Mouse (Mus musculus) hindbrain, embryonic 14.5 days (tissue): ENCODE measurements at regions not wholly inside any gene's neighbourhood (a gene's known extent, or its start where the extent isn't known, plus 50 kb on each side); places are given as distances from the start of the nearest gene placed in this dataset.

Source experiments
- ATAC-seq: fragments of 200-750 bp; cut with Nextera tagmentation; 2 replicates; pipeline ENCODE4 v1.8.0; 2017; ENCODE audit warnings: moderate number of reproducible peaks, mild to moderate bottlenecking, moderate TSS enrichment, moderate library complexity; ENCODE audit not compliant: low FRiP score
- DNase-seq: peaks from one replicate; pipeline ENCODE4 v3.0.0-alpha.2; 2015; ENCODE audit warnings: low spot score
- H3K27ac ChIP-seq: fragments of 300-500 bp; sonication (generic); 2 replicates; pipeline ENCODE4 v1.5.1; 2014; ENCODE audit warnings: mild to moderate bottlenecking, moderate library complexity
- H3K27me3 ChIP-seq: fragments of 300-500 bp; sonication (generic); 2 replicates; pipeline ENCODE4 v1.6.1; 2014; ENCODE audit warnings: mild to moderate bottlenecking, low read length, mixed read lengths; ENCODE audit not compliant: control insufficient read depth, insufficient read depth
- H3K36me3 ChIP-seq: fragments of 300-500 bp; sonication (generic); replicated peaks from 2 replicates; pipeline ENCODE4 v1.6.1; 2014; ENCODE audit not compliant: control insufficient read depth, insufficient read depth
- H3K4me1 ChIP-seq: fragments of 300-500 bp; sonication (generic); replicated peaks from 2 replicates; pipeline ENCODE4 v1.6.1; 2014; ENCODE audit warnings: antibody characterized with exemption, low read length, mixed read lengths; ENCODE audit not compliant: control insufficient read depth, insufficient read depth
- H3K4me2 ChIP-seq: fragments of 300-500 bp; sonication (generic); replicated peaks from 2 replicates; pipeline ENCODE4 v1.6.1; 2014; ENCODE audit warnings: mild to moderate bottlenecking, moderate library complexity
- H3K4me3 ChIP-seq: fragments of 300-500 bp; sonication (generic); replicated peaks from 2 replicates; pipeline ENCODE4 v1.5.1; 2014; ENCODE audit warnings: mild to moderate bottlenecking, low read length
- H3K9ac ChIP-seq: fragments of 300-500 bp; sonication (generic); 2 replicates; pipeline ENCODE4 v1.6.1; 2014
- H3K9me3 ChIP-seq: fragments of 300-500 bp; sonication (generic); 2 replicates; pipeline ENCODE4 v1.6.1; 2016; ENCODE audit warnings: low read length; ENCODE audit not compliant: control insufficient read depth
- WGBS: fragments of 180-500 bp; shearing (Covaris S2); extraction: QIAGEN DNeasy Blood & Tissue Kit; methylation state at CpG from one replicate; pipeline ENCODE4 v1.1.7; 2014; 5-methylcytosine and 5-hydroxymethylcytosine counted together

DNA sequence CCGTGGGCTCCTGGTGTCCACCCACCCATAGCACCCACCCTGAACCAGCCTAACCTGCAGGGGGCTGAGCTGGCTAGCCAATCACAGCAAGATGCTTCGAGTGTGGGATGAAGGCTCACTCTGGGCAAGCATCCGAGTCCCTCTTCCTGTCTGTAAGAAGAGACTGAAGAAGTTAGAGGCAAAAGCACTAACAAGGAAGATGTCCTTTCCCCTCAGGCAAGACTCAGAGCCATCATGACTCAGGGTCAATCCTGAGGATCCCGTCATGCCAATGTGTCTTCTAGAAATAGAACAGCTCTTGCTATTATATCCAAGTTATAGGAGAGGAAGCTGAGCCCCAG, 163.6 kb downstream of the Trim29 start:
- Histone ChIP-seq H3K4me1 (peaks cover 10% of the 10 kb centered on the region), H3K4me2 (no peak overlapping the region), H3K36me3 (no peaks in the 10 kb centered on the region), H3K9ac (no peak overlapping the region), H3K27me3 (no peaks in the 10 kb centered on the region), H3K27ac (no peak overlapping the region), H3K9me3 (no peaks in the 10 kb centered on the region), H3K4me3 (no peak overlapping the region)
- WGBS: 60% methylated on average over 4 of the region's 4 CpGs
- DNase-seq (no peak), ATAC-seq (no peak)

DNA sequence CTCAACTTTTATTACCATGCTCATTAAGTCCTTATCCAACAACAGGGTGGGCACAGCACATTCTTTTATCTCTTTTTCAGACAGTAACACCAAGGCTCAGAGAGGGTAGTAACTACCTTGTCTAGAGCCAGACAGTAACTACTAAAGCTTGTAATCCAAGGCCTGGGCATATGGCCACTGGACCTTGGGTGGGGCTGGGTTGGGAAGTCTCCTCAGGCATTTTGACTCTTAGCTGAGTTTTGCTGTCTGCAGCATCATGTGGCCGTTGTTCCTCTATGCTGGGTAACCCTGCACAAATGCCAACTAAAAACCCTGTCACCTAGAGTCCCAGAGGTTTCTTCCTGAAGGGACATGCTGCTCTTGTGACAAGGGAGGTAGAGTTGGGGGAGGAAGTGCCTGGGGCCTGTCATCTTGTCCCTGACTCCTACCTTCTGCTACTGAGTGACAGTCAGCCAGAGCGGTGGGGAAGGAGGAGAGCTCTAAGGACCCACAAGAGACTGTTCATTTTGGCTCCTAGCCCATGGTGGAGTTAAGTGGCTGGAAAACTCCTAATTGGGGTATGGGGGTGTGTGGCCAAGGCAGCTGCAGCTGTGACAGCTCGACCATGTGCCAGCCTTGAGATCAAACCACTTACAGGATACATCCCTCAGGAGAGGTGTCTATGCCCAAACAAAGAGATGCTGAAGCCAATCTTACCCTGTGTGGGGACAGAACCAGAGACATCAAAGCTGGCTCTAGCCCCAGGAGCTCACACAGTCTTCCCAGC, 170.4 kb downstream of the Trim29 start:
- no peaks in the 10 kb centered on the region; the same call in 1 of the 2 replicates for H3K4me1 ChIP-seq
- WGBS: 57% methylated on average over 3 of the region's 3 CpGs
- H3K36me3 ChIP-seq: no peaks in the 10 kb centered on the region
- no peak overlapping the region for H3K4me2 ChIP-seq
- H3K4me3 ChIP-seq: no peak overlapping the region
- DNase-seq (peak; percentile 58), ATAC-seq (no peak; the same call in 1 of the 2 replicates)
- no peak overlapping the region for H3K27ac ChIP-seq
- H3K9me3 ChIP-seq: no peaks in the 10 kb centered on the region
- H3K9ac ChIP-seq: no peak overlapping the region
- H3K27me3 ChIP-seq: no peaks in the 10 kb centered on the region

DNA sequence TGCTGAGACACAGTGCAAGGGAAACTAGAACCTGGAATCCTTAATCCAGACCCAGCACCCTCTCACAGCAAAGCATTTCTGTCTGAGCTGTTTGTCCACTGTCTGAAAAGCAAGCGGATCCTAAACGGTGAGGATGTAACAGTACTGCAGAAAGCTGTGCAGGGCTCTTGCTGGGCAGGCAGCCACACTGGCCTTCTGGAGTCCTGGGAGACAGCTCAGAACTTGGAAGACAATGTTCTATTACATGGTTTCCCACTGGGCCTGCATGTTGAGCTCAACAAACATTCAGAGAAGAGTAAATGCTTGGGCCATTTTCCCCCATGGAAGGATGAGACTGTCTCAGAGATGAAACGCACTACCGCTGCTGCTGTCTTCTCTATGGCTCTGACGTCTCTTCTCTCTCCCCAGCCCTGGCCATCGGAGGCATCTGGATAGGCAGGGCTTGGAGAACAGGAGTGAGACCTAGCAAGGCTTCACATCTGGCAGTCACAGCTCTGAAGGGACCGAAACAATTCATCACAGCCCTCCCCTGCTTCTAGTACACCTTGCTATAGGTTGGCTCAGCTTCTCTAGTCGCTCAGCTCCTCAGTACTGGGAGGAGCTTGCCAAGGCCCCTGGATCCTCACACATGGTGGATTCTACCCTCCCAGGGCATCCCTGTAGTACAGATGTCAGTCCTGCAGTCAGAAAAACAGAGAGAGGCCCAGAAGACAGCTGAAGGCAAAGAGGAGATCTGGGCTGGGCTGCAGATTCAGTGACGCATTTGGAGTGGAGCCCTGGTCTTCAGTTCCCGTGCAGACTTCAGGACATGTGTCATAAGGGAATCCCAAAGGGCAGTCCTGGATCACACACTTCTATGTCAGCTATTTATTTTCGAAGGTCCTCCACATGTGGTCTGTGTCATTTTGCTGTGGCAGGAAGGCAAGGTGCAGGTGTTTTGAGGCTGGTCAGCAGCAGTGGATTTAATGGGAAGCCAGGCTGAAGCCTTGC, 171.7 kb downstream of the Trim29 start:
- WGBS: 73% methylated on average over 11 of the region's 11 CpGs
- ATAC-seq: no peak
- Histone ChIP-seq H3K27me3 (no peaks in the 10 kb centered on the region), H3K4me3 (no peak overlapping the region), H3K4me2 (no peak overlapping the region), H3K4me1 (no peaks in the 10 kb centered on the region; the same call in 1 of the 2 replicates), H3K36me3 (no peaks in the 10 kb centered on the region), H3K9me3 (no peaks in the 10 kb centered on the region), H3K9ac (no peak overlapping the region), H3K27ac (no peak overlapping the region)
- DNase-seq: no peak

DNA sequence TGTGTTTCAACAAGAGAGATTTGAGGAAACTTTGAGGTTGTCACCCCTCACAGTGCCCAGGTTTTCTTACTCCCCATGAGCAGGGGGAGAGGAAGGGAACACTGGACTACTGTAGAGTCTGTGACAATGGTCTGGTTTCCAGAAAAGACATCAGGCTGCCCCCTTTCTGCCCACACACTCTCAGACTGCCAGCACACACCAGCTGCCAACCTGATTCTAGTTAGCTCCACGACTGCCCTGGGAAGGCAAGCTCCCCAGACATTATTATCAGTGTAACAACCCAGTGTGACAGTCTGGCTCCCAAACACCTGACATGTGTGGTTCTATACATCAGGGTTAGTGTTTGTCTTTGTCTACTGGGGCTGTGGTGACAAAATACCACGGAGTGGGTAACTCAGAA, 172.5 kb downstream of the Trim29 start:
- no peaks in the 10 kb centered on the region for H3K9me3 ChIP-seq
- H3K36me3 ChIP-seq: no peaks in the 10 kb centered on the region
- no peak overlapping the region for H3K4me3 ChIP-seq
- DNase-seq (no peak), ATAC-seq (no peak)
- no peak overlapping the region for H3K4me2 ChIP-seq
- H3K27ac ChIP-seq: no peak overlapping the region
- H3K4me1 ChIP-seq: no peaks in the 10 kb centered on the region; the same call in 1 of the 2 replicates
- no peak overlapping the region for H3K9ac ChIP-seq
- 59% methylated on average over 2 of the region's 2 CpGs for WGBS
- no peaks in the 10 kb centered on the region for H3K27me3 ChIP-seq

DNA sequence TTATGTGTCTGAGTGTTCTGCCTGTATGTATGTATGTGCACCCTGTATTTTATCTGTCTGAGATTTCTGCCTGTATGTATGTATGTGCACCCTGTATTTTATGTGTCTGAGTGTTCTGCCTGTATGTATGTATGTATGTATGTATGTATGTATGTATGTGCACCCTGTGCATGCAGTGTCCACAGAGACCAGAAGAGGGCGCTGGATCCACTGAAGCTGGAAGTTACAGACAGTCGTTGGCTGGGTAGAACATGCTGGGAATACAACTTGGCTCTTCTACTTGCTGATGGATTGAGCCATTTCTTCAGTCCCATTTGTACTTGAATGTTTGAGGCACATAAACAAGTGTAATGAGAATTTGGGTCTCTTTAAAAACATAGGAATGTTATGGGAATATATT, 173.3 kb downstream of the Trim29 start:
- Histone ChIP-seq H3K4me3 (no peak overlapping the region), H3K36me3 (no peaks in the 10 kb centered on the region), H3K4me1 (no peaks in the 10 kb centered on the region; the same call in 1 of the 2 replicates), H3K27ac (no peak overlapping the region), H3K27me3 (no peaks in the 10 kb centered on the region), H3K9ac (no peak overlapping the region), H3K9me3 (no peaks in the 10 kb centered on the region), H3K4me2 (no peak overlapping the region)
- ATAC-seq (no peak), DNase-seq (no peak)
- 78% methylated on average over 2 of the region's 2 CpGs for WGBS

DNA sequence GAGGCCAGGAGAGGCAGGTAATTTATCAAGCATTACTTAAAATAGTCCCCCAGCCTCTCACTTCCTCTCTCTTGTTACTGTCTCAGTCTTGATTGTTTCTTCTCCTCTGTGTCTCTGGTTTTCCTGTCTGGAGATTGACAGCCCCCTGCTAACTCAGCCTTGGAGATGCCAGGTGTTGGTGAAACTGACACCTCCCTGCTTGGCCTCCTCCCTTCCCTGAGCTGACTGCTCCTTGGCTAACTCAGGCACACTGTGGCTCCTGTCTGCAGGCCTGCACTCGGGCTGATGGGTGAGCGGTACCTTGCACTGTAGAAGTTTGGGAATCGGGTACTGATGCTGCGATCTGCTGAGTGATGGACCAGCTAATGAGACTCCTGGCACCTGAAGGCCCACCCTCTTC, 176.1 kb downstream of the Trim29 start:
- no peaks in the 10 kb centered on the region for H3K36me3 ChIP-seq
- H3K9me3 ChIP-seq: no peaks in the 10 kb centered on the region
- no peak overlapping the region for H3K4me2 ChIP-seq
- H3K4me1 ChIP-seq: no peaks in the 10 kb centered on the region
- no peak overlapping the region for H3K27ac ChIP-seq
- DNase-seq (no peak), ATAC-seq (no peak)
- H3K9ac ChIP-seq: no peak overlapping the region
- H3K4me3 ChIP-seq: no peak overlapping the region
- 64% methylated on average over 4 of the region's 4 CpGs for WGBS
- no peaks in the 10 kb centered on the region for H3K27me3 ChIP-seq

DNA sequence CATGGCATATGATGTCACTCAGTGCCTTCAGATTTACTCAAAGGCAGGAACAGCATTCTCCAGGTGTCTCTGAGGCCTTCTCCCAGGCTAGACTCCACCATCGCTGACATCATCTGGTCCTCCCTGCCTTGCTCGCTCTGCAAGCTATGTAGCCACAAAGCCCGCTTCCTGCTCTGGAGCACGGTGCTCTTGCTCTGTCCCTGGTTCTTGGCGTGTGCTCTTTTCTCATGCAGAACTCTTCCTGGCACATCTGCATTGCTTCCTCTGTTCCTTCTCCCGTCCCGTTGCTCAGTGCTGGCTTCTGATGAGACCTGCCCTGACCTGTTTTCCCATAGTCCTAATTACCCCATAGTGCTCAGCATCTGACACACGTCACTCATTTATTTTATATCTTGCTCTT, 178.6 kb downstream of the Trim29 start:
- WGBS: 77% methylated on average over 8 of the region's 8 CpGs

DNA sequence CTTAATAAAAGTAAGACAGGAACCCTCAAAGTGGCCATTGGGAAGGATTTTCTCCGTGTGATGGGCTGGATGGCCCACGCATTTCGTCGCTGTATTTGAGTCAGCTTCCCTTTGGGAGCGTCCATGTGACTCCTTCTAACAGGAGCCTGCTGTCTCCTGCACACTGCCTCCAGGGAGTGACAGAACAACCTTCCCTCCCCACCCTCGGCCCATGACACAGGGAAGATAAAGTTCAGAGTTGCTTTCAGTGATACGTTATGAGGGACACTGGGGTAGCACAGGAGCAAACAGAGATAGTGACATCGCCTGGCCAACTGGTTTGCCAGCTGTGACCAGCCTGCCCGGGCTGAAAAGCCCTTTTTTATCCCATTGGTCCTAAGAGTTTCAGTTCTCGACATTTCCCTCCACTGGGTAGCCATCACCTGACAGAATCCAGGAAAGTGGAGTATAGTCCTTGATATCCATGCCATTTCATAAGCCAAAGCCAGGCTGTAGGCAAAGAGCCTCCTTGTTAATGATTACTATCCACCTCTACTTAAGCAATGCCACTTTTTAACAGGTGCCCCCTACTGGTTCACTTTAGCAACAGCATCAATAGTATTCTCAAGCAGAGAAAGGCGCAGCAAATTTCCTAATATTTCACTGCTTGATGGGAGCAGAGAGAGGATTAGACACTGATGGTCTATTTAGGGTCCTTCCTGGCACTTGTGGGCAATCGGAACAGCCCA, 180.5 kb downstream of the Trim29 start:
- no peaks in the 10 kb centered on the region for H3K36me3 ChIP-seq
- H3K27ac ChIP-seq: no peak overlapping the region
- no peaks in the 10 kb centered on the region for H3K9me3 ChIP-seq
- WGBS: 70% methylated on average over 12 of the region's 12 CpGs
- DNase-seq (peak; percentile 53), ATAC-seq (no peak)
- no peak overlapping the region for H3K4me2 ChIP-seq
- H3K9ac ChIP-seq: no peak overlapping the region
- H3K27me3 ChIP-seq: no peaks in the 10 kb centered on the region
- H3K4me1 ChIP-seq: 0 out of 2 replicates have a peak, but pooled peaks cover 7% of the 10 kb centered on the region
- H3K4me3 ChIP-seq: no peak overlapping the region

More for the DNA sequence above, 178.6 kb downstream of the Trim29 start:
- DNase-seq: no peak
- no peaks in the 10 kb centered on the region for H3K9me3 ChIP-seq
- H3K4me1 ChIP-seq: 0 out of 2 replicates have a peak, but pooled peaks cover 7% of the 10 kb centered on the region
- no peak overlapping the region for H3K9ac ChIP-seq
- no peaks in the 10 kb centered on the region for H3K36me3 ChIP-seq
- H3K4me3 ChIP-seq: no peak overlapping the region
- no peak overlapping the region for H3K27ac ChIP-seq
- H3K4me2 ChIP-seq: no peak overlapping the region
- H3K27me3 ChIP-seq: no peaks in the 10 kb centered on the region
- ATAC-seq: no peak
